Mouse (Mus musculus): Measurements from ENCODE around the gene Tmem82. TPM values are rescaled to one million over a fixed set of nuclear protein-coding genes. Genes with fewer than 3 reads are reported as not detected.

Tmem82 gene
- total RNA-seq, 2 experiments from 2014 or later, result 0.66 to 1.8 TPM

- intact Hi-C loops (cut with DNase I; ENCODE audit: low total_unique reads), result no loop called here
Measured at GRCm38 (mm10) chr4:141643118-141643855, 24.9 kb upstream of the Tmem82 start.

GRCm38 (mm10) chr4:141641961-141642811 lies 23.8 kb upstream of the Tmem82 start:
- DNase-seq, result no peak

More at GRCm38 (mm10) chr4:141643118-141643855, 24.9 kb upstream of the Tmem82 start:
- peak; percentile 74 for DNase-seq

DNA sequence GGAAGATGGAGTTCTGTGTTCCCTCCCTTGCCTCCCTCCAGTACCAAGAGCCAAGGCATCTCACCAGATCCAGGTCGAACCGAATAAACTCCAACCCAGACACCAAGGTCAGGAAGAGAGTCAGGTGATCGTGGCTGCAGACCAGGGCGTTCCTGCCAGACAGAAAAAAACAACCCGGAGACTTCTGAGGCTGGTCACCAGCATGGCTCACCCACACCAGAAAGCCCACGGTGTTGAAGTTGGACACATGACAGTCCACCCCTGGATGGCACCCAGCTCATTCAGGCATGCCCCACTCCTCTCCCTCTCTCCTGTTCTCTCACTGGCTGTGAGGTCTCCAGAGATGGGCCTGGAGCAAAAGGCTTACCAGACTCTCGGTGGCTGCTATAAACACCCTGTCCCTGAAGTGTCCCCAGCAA lies 22.9 kb upstream of the Tmem82 start:
- intact Hi-C loops (cut with DNase I; ENCODE audit: low total_unique reads), result no loop called here
- DNase-seq, result no peak

More at GRCm38 (mm10) chr4:141641961-141642811, 23.8 kb upstream of the Tmem82 start:
- intact Hi-C loops (cut with DNase I; ENCODE audit: low total_unique reads), result no loop called here

- intact Hi-C loops (cut with DNase I; ENCODE audit: low total_unique reads), result no loop called here
- no peak for DNase-seq
Measured at GRCm38 (mm10) chr4:141639474-141639873, 21.0 kb upstream of the Tmem82 start.

DNA sequence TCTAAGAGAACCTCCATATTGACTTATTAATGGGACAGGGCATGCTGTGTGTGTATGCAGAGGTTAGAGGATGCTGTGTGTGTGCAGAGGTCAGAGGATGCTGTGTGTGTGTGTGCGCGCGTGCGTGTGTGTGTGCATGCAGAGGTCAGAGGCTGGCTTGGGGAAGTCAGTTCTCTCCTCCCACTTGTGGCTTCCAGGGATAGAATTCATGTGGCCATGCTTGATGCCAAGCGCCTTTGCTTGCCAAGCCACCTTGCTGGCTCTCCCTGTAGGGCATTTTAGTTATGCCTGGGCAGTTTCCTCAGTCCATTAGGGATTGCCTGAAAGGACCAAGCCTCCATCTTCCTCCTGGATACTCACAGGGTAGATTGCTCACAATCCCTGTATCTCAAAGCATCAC lies 18.3 kb upstream of the Tmem82 start:
- intact Hi-C loops (cut with DNase I; ENCODE audit: low total_unique reads), result no loop called here

GRCm38 (mm10) chr4:141635991-141636390 lies 17.6 kb upstream of the Tmem82 start:
- intact Hi-C loops (cut with DNase I; ENCODE audit: low total_unique reads), result no loop called here

More for the DNA sequence above, 18.3 kb upstream of the Tmem82 start:
- DNase-seq, result no peak

GRCm38 (mm10) chr4:141632111-141632873 lies 13.9 kb upstream of the Tmem82 start:
- intact Hi-C loops (cut with DNase I; ENCODE audit: low total_unique reads), result no loop called here
- no peak for DNase-seq

More at GRCm38 (mm10) chr4:141635991-141636390, 17.6 kb upstream of the Tmem82 start:
- no peak for DNase-seq

DNA sequence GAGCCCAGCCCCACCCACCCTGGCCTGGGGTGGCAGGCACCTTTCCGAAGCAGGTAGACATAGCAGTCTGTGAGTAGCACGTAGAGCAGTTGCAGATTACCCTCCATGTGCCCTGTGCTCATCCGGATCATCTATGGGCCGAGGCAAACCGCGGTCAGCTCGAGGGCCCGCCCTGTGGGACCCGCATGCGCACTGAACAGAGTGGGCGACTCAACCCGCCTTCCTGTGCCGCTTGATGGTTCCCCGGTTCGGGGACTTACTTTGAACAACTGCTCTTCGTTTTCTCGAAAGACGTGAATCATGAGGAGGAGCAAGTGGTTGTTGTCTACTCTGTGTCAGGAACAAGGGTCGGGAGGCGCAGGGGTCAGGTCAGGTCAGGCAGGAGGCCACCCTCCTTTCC lies 12.8 kb upstream of the Tmem82 start:
- intact Hi-C loops (cut with DNase I; ENCODE audit: low total_unique reads), result no loop called here
- DNase-seq, result no peak

DNA sequence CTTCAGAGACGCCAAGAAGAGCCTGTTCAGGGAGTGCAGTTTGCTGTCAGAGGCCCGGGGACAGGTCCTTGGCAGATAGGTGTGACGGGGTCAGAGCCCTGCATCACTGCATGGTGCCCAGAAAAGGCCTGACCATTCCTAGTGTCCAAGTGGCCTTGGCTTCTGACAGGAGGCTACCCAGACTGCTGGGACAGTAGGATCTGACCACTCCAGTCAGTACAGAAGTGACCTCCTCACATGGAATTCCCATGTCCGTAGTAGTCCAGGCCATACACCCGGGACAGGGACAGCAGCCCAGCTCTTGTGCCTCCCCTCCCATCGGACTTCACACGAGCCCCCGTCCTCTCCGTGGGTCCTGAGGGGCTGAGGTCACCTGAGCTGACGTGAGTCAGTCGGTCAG lies 11.6 kb upstream of the Tmem82 start:
- intact Hi-C loops (cut with DNase I; ENCODE audit: low total_unique reads), result no loop called here
- no peak for DNase-seq

GRCm38 (mm10) chr4:141628661-141629060 lies 10.2 kb upstream of the Tmem82 start:
- intact Hi-C loops (cut with DNase I; ENCODE audit: low total_unique reads), result loop anchor here (10.0 kb wide), 1 partner anchor 46 kb away; no protein-coding TSS in a partner anchor
- no peak for DNase-seq

DNA sequence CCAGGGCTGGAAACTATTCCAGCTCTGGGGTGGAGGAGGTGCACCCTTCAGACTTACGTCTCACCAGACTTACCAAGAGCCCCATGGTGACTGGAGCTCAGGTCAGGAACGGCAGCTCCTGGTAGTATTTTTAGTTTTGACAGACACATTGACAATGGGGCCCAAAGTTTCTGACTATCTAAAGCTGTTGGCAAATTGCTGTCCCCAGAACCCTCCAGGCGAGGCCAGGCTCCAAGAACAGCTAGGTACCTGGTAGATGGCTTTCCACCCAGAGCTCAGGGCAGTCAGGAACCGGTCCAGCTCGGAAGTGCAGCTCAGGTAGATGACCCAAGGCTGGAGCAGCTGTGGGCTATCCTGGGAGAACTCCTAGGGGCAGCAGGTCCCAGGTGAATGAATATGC lies 9.1 kb upstream of the Tmem82 start:
- no peak for DNase-seq
- intact Hi-C loops (cut with DNase I; ENCODE audit: low total_unique reads), result loop anchor here (10.0 kb wide), 1 partner anchor 47 kb away; no protein-coding TSS in a partner anchor

DNA sequence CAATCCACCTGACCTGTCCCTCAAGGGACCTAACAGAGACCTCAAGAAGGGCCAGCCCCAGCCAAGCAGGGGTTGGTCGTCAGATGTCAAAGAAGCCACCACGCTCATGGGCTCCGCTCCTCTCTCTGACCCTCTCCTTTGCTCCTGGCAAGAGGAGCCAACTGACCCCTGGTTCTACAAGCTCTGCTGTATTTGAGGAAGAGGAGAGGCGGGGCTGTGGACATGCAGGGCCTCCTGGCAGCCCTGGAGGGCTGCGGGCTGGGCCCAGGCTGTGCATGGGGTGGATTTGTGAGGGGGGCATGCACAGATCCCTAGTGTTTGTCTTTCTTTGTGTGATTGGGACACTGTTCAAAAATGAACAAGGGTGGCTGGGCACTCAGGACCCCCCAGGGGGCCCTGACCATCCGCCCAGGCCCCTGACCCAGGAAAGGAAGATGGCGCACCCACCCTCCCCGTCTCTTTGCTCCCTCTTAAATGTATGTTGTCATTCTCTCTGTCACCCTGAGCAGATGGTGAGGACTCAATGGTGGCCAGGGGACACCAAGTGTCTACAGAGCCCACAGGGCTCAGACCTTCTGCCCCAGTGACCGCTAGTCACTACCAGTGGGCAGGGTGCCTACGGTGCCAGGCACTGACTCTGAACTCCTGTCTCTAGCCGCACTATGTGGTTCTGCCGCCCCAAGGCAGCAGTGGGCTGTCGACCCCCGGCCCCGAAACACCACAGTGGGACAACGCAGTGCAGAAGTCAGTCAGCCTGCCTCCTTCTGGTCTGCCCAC lies 7.5 kb upstream of the Tmem82 start:
- DNase-seq, result no peak
- intact Hi-C loops (cut with DNase I; ENCODE audit: low total_unique reads), result loop anchor here (10.0 kb wide), 1 partner anchor 49 kb away; no protein-coding TSS in a partner anchor

GRCm38 (mm10) chr4:141624983-141625773 lies 6.7 kb upstream of the Tmem82 start:
- DNase-seq, result no peak
- intact Hi-C loops (cut with DNase I; ENCODE audit: low total_unique reads), result loop anchor here (10.0 kb wide), 1 partner anchor 50 kb away; no protein-coding TSS in a partner anchor

DNA sequence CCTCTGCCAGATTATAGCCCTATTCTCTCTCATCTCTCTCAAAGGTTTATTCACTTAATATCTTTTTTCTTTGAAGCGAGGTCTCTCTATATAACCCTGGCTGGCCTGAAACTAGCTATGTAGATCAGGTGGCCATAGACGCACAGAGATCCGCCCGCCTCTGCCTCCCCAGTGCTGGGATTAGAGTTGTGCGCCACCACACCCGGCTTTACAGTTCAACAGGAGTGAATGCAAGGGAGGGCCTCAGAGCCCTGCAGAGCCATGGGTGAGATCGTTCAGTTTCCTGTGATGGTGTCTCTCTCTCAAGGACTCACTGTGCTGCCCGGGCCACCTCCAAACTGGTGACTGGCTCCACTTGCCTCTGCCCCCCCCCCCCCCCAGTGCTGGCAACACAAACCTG lies 5.7 kb upstream of the Tmem82 start:
- DNase-seq, result no peak
- intact Hi-C loops (cut with DNase I; ENCODE audit: low total_unique reads), result loop anchor here (10.0 kb wide), 1 partner anchor 51 kb away; no protein-coding TSS in a partner anchor

DNA sequence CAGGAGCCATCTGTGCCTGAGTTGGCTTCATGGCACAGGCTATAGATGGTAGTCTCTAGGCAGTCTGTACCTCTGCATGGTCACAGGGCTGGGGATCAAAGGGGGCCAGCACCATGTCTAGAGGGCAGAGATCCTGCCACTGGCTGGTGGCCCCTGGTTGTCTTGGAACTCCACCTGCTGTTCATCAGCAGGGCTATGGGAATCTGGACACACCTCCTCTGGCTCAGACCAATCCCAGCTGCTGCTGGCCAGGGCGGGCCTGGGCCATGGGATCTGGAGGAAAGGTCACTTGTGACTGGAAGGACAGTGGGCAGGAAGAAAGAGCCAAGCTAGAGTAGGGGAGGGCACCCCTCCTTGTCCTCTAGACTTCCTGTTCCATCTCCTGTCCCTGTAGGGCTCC lies 5.2 kb upstream of the Tmem82 start, which contains the start of gene Slc25a34:
Gene Slc25a34 (minus strand): TSS at position 156 of the 400 bp plus-strand sequence.
- intact Hi-C loops (cut with DNase I; ENCODE audit: low total_unique reads), result loop anchor here (10.0 kb wide), 1 partner anchor 51 kb away; no protein-coding TSS in a partner anchor
- DNase-seq, result peak; percentile 81

DNA sequence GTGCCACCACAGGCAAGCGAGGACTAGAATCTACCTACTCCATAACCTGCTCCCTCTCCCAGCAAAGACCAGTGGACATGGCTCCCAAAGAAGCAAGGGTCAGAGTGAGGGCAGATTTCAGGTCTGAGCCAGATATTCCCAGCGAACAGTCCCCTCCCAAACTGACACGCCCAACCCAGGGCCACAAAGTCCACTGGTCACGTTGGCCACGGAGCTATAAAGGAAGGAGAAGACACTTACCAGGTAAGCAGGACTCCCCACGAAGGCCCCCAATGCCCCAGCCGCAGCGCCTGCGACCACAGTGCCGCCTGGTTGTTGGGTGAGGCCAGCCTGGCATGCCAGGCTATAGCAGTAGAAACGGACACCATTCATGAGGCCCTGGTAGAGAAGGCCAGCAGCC lies 4.6 kb upstream of the Tmem82 start:
- no peak for DNase-seq
- intact Hi-C loops (cut with DNase I; ENCODE audit: low total_unique reads), result loop anchor here (10.0 kb wide), 1 partner anchor 52 kb away; no protein-coding TSS in a partner anchor

- intact Hi-C loops (cut with DNase I; ENCODE audit: low total_unique reads), result loop anchor here (10.0 kb wide), 1 partner anchor 52 kb away; no protein-coding TSS in a partner anchor
- no peak for DNase-seq
Measured at GRCm38 (mm10) chr4:141622580-141622979, 4.1 kb upstream of the Tmem82 start.

DNA sequence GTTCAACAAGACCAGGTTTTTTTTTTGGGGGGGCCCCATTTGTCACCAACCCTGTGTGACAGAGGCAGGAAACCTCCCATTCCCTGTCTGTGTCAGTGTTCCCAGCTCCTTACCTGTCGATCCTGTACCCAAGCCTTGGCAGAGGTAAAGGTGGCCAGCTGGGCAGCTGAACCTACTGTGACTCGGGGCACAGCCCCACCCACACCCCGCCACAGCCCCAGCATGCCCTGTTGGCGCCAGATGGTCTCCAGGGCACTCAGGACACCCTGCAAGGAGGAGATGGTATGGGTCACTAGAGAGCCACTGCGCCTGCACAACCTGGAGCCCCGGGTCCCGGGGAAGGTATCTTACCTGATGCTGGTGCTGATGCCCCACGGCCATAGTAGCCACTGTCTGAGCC lies 3.7 kb upstream of the Tmem82 start:
- no peak for DNase-seq
- intact Hi-C loops (cut with DNase I; ENCODE audit: low total_unique reads), result loop anchor here (10.0 kb wide), 1 partner anchor 53 kb away; no protein-coding TSS in a partner anchor
